Mouse (Mus musculus): ENCODE measurements around the gene Gucd1. TPM values are rescaled to one million over a fixed set of nuclear protein-coding genes. Genes with fewer than 3 reads are reported as not detected.

Gene Gucd1
- polyA plus RNA-seq, 1 experiment from 2014 or later: 32.1 TPM

GRCm38 (mm10) chr10:75446501-75447083 is 71.2 kb downstream of the Gucd1 start:
- H3K9me3 ChIP-seq (replicated peaks): no peaks in the 10 kb centered on the region
- 76% methylated on average over 13 of the region's 13 CpGs for WGBS
- no peaks in the 10 kb centered on the region for H3K27me3 ChIP-seq (ENCODE audit: low read depth, poor library complexity, severe bottlenecking)
- no peak for DNase-seq (ENCODE audit: low spot score)
- H3K4me1 ChIP-seq: peaks cover 41% of the 10 kb centered on the region
- no peak overlapping the region for H3K4me3 ChIP-seq
- no peaks in the 10 kb centered on the region for H3K36me3 ChIP-seq
- peak overlapping the region; percentile 57; the same call in 1 of the 2 replicates for H3K27ac ChIP-seq (replicated peaks)

- no peak for DNase-seq (ENCODE audit: low spot score)
- Histone ChIP-seq H3K9me3 (replicated peaks) (no peaks in the 10 kb centered on the region), H3K27me3 (ENCODE audit: low read depth, poor library complexity, severe bottlenecking) (no peaks in the 10 kb centered on the region), H3K4me1 (peaks cover 31% of the 10 kb centered on the region), H3K4me3 (no peak overlapping the region), H3K27ac (replicated peaks) (0 out of 2 replicates have a peak overlapping the region, but pooled peaks have one; percentile 42), H3K36me3 (no peaks in the 10 kb centered on the region)
- 52% methylated on average over 8 of the region's 8 CpGs for WGBS
Measured at GRCm38 (mm10) chr10:75445030-75445429, 72.7 kb downstream of the Gucd1 start.

- peak; percentile 64 for DNase-seq (ENCODE audit: low spot score)
- Histone ChIP-seq H3K27me3 (ENCODE audit: low read depth, poor library complexity, severe bottlenecking) (no peaks in the 10 kb centered on the region), H3K27ac (replicated peaks) (peak overlapping the region; percentile 57; the same call in 1 of the 2 replicates), H3K36me3 (no peaks in the 10 kb centered on the region), H3K4me1 (peaks cover 34% of the 10 kb centered on the region), H3K9me3 (replicated peaks) (no peaks in the 10 kb centered on the region), H3K4me3 (no peak overlapping the region)
- WGBS: 70% methylated on average over 19 of the region's 19 CpGs
Measured at GRCm38 (mm10) chr10:75444111-75444826, 73.5 kb downstream of the Gucd1 start.

DNA sequence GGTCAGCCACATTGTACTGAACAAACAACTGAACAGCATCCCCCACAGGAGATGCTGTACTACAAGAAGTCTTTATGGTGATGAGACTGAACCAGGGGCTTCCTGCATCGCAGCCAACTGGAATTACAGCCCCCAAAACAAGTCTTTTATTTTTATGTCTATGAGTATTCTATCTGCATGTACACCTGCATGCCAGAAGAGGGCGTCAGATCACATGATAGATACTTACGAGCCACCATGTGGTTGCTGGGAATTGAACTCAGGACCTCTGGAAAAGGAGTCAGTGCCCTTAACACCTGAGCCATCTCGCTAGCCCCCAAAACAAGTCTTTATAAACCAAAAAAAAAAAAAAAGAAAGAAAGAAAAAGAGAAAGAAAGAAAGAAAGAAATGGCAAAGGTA is 74.8 kb downstream of the Gucd1 start:
- Histone ChIP-seq H3K4me1 (peaks cover 36% of the 10 kb centered on the region), H3K36me3 (no peaks in the 10 kb centered on the region), H3K9me3 (replicated peaks) (no peaks in the 10 kb centered on the region), H3K4me3 (no peak overlapping the region), H3K27me3 (ENCODE audit: low read depth, poor library complexity, severe bottlenecking) (no peaks in the 10 kb centered on the region), H3K27ac (replicated peaks) (no peak overlapping the region)
- 79% methylated on average over 4 of the region's 4 CpGs for WGBS
- no peak for DNase-seq (ENCODE audit: low spot score)

DNA sequence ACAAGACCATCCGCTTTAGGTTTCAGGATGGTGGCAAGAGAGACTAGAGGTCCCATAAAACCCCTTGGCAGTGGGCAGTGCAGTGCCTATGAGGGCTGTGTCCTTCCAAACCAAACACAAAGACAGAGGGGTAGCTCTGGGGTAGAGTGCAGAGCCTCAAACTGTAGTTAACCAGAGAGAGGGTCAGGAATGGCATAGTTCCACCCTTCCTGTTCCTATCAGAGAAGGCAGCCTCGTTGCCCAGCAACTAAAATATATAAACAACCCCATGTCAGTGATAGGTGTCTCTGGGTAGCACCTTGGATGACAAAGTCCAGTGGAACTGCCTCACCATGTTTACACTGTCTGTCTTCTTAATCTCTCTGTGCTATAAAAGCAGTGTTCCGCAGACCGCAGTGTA is 76.0 kb downstream of the Gucd1 start:
- H3K4me1 ChIP-seq: peaks cover 31% of the 10 kb centered on the region
- no peak overlapping the region for H3K27ac ChIP-seq (replicated peaks)
- WGBS: 87% methylated on average over 4 of the region's 4 CpGs
- no peaks in the 10 kb centered on the region for H3K9me3 ChIP-seq (replicated peaks)
- H3K27me3 ChIP-seq (ENCODE audit: low read depth, poor library complexity, severe bottlenecking): 0 out of 2 replicates have a peak, but pooled peaks cover 5% of the 10 kb centered on the region
- no peak overlapping the region for H3K4me3 ChIP-seq
- no peak for DNase-seq (ENCODE audit: low spot score)
- H3K36me3 ChIP-seq: no peaks in the 10 kb centered on the region

DNA sequence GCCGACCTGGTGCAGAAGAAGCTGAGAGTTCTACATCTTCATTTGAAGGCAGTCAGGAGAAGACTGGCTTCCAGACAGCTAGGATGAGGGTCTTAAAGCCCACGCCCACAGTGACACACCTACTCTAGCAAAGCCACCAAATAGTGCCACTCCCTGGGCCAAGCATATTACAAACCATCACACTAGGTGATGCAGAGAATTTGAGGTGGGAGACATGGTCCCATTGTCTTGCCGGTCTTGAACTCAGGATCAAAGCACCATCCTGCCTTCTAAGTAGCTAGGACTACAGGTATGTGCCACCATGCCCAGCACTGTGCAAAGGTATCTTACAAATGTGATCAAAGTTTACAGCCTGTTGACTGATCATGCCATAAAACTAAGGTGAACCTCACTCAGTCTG is 77.0 kb downstream of the Gucd1 start:
- no peak for DNase-seq (ENCODE audit: low spot score)
- H3K4me3 ChIP-seq: no peak overlapping the region
- no peaks in the 10 kb centered on the region for H3K36me3 ChIP-seq
- H3K27ac ChIP-seq (replicated peaks): no peak overlapping the region
- H3K4me1 ChIP-seq: peaks cover 26% of the 10 kb centered on the region
- no peaks in the 10 kb centered on the region for H3K9me3 ChIP-seq (replicated peaks)
- 85% methylated on average over 3 of the region's 3 CpGs for WGBS
- H3K27me3 ChIP-seq (ENCODE audit: low read depth, poor library complexity, severe bottlenecking): 0 out of 2 replicates have a peak, but pooled peaks cover 5% of the 10 kb centered on the region

DNA sequence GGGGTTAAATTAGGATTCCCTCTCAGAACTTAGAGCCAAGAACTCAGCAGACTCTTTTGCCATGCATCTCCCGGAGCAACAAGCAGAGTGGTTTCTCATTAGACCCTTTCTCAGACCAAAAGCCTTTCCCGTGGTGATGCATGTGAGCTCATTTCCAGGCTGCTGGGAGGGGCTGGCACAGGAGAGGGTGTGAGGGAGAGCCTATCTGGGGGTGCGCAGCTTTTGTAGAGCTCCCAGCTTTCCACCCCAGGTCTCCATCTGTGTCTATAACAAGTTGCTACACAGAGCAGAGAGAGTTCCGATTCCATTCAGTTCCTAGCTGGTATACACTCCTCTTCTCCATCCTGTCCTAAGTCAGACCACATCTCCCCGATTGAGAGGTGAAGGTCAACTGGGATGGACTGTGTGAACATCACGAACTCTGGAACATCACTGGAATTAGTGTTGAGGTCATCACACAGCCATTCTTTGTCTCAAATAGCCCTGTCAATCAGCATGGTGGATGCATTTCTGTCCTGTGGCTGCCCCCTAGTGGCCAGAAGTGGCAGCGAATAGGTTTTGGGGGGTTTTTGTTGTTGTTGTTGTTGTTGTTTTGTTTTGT is 78.5 kb downstream of the Gucd1 start:
- H3K27ac ChIP-seq (replicated peaks): peak overlapping the region; percentile 73
- peak; percentile 54 for DNase-seq (ENCODE audit: low spot score)
- no peaks in the 10 kb centered on the region for H3K9me3 ChIP-seq (replicated peaks)
- peaks cover 12% of the 10 kb centered on the region for H3K4me1 ChIP-seq
- H3K4me3 ChIP-seq: no peak overlapping the region
- no peaks in the 10 kb centered on the region for H3K36me3 ChIP-seq
- 0 out of 2 replicates have a peak, but pooled peaks cover 5% of the 10 kb centered on the region for H3K27me3 ChIP-seq (ENCODE audit: low read depth, poor library complexity, severe bottlenecking)
- 57% methylated on average over 7 of the region's 7 CpGs for WGBS

DNA sequence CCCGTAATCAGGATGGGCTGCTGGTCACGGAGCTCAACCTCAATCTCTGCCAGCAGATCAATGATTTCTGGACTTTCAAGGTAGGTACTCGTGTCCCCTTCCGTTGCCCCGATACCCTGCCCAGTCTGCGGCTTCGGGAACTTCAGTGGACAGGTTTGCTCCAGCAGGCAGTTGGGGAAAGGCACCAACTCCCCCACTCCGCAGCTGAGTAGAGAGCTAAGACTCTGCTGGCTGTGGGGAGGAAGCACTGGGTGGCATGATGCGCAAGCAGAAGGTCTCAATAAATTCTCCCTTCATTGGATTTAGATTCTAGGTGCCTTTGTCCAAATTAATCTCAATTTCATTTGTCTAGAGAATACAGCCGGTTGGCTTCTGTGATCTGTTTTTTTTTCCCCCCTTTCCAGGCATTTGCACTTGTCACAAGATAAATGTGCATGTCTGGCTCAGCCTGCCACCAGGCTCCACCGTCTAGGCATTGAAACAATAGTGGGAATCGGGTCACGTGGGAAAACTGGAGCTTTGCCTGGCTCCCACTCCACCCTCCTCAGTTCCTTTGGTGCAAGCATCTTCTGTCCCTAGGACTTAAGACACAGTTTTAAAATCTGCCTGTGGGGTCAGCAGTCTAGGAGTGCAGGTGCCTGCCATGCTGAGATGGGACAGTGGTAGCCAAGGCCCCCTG is 79.5 kb downstream of the Gucd1 start:
- Histone ChIP-seq H3K4me1 (0 out of 2 replicates have a peak, but pooled peaks cover 5% of the 10 kb centered on the region), H3K27ac (replicated peaks) (no peak overlapping the region), H3K27me3 (ENCODE audit: low read depth, poor library complexity, severe bottlenecking) (0 out of 2 replicates have a peak, but pooled peaks cover 5% of the 10 kb centered on the region), H3K9me3 (replicated peaks) (no peaks in the 10 kb centered on the region), H3K4me3 (no peak overlapping the region), H3K36me3 (no peaks in the 10 kb centered on the region)
- 85% methylated on average over 13 of the region's 13 CpGs for WGBS
- no peak for DNase-seq (ENCODE audit: low spot score)

GRCm38 (mm10) chr10:75437284-75437683 is 80.5 kb downstream of the Gucd1 start:
- Histone ChIP-seq H3K27ac (replicated peaks) (no peak overlapping the region), H3K36me3 (no peaks in the 10 kb centered on the region), H3K4me3 (no peak overlapping the region), H3K9me3 (replicated peaks) (no peaks in the 10 kb centered on the region), H3K27me3 (ENCODE audit: low read depth, poor library complexity, severe bottlenecking) (0 out of 2 replicates have a peak, but pooled peaks cover 5% of the 10 kb centered on the region), H3K4me1 (0 out of 2 replicates have a peak, but pooled peaks cover 5% of the 10 kb centered on the region)
- WGBS: 81% methylated on average over 1 of the region's 1 CpGs
- DNase-seq (ENCODE audit: low spot score): no peak

- Histone ChIP-seq H3K36me3 (no peaks in the 10 kb centered on the region), H3K4me3 (no peak overlapping the region), H3K9me3 (replicated peaks) (no peaks in the 10 kb centered on the region), H3K27me3 (ENCODE audit: low read depth, poor library complexity, severe bottlenecking) (0 out of 2 replicates have a peak, but pooled peaks cover 5% of the 10 kb centered on the region), H3K27ac (replicated peaks) (no peak overlapping the region), H3K4me1 (0 out of 2 replicates have a peak, but pooled peaks cover 5% of the 10 kb centered on the region)
- DNase-seq (ENCODE audit: low spot score): peak; percentile 78
- WGBS: 22% methylated on average over 3 of the region's 3 CpGs
Measured at GRCm38 (mm10) chr10:75436604-75437217, 81.1 kb downstream of the Gucd1 start.

- WGBS: 93% methylated on average over 6 of the region's 6 CpGs
- H3K4me1 ChIP-seq: no peaks in the 10 kb centered on the region
- no peaks in the 10 kb centered on the region for H3K9me3 ChIP-seq (replicated peaks)
- no peaks in the 10 kb centered on the region for H3K36me3 ChIP-seq
- H3K27ac ChIP-seq (replicated peaks): no peak overlapping the region
- DNase-seq (ENCODE audit: low spot score): no peak
- no peak overlapping the region for H3K4me3 ChIP-seq
- H3K27me3 ChIP-seq (ENCODE audit: low read depth, poor library complexity, severe bottlenecking): no peaks in the 10 kb centered on the region
Measured at GRCm38 (mm10) chr10:75430633-75431032, 87.1 kb downstream of the Gucd1 start.

DNA sequence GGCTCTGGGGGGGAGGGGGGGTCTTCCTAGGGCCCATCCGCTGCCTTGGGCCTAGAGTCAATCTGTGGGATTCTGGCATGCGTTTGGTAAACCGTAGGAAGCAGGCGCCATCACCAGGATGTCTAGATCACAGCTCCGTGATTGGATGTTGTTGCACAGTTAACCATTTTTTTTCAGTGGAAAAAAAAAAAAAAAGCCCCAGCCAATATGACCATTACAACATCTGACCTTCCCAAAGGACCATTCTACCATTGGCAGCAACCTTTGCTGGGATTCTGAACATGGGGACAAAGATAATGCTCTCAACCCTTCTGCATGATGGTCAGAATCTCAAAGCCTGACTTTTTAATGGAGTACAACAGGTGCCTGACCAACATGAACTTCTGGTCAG is 87.6 kb downstream of the Gucd1 start:
- H3K36me3 ChIP-seq: no peaks in the 10 kb centered on the region
- no peaks in the 10 kb centered on the region for H3K9me3 ChIP-seq (replicated peaks)
- H3K27ac ChIP-seq (replicated peaks): no peak overlapping the region
- H3K27me3 ChIP-seq (ENCODE audit: low read depth, poor library complexity, severe bottlenecking): no peaks in the 10 kb centered on the region
- DNase-seq (ENCODE audit: low spot score): no peak
- no peaks in the 10 kb centered on the region for H3K4me1 ChIP-seq
- 94% methylated on average over 5 of the region's 5 CpGs for WGBS
- no peak overlapping the region for H3K4me3 ChIP-seq
